Mouse (Mus musculus) R1 (cell line): ENCODE measurements around the gene Lrrc29.

Experiments used
- DNase-seq: peaks from one replicate; pipeline ENCODE4 v3.0.0-alpha.2; 2018; ENCODE audit warnings: low read depth, low spot score

Lrrc29 gene

DNA sequence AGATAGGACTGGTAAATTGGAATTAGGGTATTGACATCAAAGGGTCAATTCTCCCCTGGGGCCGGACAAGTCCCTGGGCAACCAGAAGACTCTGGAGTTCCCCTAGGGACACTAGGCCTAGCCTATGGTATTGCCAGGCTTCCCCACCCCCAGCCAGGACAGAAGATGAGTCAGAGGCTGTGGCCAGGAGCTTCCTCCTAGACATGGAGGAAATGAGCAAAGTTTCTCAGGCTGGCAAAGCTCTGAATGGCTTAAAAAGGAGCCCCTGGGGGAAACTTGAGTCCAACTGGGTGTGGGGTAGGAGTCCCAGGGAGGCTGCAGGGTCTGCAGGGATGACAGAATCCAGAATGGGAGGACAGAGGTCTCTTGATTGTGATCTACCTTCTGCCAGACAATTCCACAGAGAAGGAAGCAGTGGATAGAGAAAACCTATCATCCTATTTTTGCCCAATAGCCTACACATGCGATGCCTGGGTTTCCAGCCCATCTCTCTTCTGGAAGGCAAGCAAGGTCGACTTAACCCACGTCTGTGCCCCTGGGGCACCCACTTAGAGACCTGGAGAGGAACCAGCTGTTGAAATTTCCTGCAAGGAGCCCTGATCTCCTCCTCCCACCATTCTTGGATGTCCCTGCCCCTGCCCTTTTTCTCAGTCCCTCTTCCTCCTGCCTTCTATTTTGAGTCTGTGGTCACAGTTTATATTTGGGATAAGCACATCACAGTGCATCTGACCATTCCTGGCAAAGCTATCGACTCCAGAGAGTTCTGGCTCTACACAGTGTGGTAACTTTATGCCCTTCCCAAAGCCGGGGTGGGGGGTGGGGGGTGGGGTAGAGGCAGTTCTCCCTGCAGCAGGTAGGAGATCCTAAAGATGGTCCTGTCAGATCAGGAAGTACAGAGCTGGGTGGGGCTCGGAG is 19.2 kb upstream of the Lrrc29 start:
- DNase-seq: no peak

DNA sequence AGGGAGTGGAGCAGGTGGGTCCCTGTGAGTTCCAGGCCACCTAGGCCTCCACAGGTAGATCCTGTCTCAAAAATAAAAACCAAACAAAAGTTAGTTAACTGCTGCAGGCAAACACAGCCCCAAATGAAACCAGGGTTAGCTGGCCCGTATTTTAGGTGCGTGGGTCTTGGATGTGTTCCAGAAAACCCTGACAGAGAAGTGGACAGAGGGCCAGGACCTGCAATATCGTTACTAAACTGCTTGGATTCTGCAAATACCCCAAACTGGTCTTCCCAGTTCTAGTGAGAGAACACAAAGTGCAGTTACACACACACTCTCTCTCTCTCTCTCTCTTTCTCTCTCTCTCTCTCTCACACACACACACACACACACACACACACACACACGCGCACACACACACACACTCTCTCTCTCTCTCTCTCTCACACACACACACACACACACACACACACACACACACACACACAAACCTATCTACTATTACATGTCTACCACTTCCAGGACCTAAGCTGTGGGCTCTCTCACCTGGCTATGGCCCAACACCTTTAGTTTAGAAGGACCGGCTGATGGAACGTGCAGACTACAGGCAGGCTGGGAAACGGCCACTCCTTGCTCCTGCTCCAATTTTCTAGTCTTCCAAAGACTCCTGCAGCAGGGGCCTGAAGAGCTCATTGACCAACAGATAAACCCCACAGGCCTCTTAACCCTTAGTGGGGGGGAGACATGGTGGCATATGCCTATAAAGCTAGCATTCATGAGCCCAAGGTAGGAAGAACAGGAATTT is 17.9 kb upstream of the Lrrc29 start:
- DNase-seq: no peak

- no peak for DNase-seq
These were observed 16.7 kb upstream of the Lrrc29 start for GRCm38 (mm10) chr8:105342768-105343167.

GRCm38 (mm10) chr8:105341399-105341798 is 15.3 kb upstream of the Lrrc29 start:
- DNase-seq: no peak

DNA sequence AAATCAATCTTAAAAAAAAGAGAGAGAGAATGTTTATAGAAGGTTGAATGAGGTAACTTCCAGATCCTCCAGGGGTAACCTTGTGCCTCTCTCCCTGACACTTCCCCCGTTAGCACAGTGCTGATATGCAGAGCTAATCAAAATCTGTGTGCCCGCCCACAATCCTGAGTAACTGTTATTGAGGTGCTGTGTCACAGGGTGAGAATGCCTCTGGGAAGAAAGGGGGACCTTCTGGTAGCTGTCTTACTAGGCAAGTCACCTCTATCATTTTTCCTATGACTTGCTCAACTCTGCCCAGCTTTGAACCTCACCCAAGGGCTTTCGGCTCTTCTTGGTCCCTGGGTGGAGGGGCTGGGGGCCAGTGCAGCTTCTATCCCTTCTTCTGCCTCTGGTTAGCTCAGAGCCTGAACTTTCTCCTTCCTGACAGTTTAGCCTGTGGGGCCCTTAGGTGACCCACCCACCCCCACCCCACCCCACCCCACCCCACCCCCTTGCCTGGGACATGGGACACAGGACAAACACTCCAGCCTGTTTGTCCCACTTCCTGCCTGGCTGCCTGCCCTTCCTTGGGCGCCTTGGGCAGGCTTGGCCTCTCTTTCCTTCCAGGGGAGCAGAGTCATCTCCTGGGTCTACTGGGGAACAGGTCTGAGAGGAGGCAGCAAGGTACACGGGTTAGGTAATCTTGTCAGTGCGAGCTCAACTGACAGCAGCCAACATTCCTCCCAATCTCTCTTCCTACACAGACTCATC is 14.0 kb upstream of the Lrrc29 start:
- no peak for DNase-seq

DNA sequence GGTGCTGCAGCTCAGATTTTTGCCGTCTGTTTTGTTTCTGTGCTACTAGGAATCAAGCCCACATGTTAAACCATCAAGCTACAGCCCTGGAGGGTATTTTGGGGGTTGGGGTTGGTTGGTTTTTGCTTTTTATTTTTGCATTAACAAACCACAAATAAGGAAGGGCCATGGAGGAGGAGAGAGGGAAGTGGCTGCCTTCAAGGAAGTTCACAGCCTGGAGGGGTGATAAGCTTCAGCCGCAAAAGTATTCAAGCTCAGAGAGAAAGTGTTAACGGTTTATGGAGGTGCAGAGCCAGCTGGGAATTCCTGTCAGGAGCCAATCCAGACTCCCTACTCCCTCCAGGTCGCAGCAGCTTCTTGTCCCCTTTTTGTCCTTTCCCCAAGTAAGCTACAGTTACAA is 12.9 kb upstream of the Lrrc29 start:
- no peak for DNase-seq

DNA sequence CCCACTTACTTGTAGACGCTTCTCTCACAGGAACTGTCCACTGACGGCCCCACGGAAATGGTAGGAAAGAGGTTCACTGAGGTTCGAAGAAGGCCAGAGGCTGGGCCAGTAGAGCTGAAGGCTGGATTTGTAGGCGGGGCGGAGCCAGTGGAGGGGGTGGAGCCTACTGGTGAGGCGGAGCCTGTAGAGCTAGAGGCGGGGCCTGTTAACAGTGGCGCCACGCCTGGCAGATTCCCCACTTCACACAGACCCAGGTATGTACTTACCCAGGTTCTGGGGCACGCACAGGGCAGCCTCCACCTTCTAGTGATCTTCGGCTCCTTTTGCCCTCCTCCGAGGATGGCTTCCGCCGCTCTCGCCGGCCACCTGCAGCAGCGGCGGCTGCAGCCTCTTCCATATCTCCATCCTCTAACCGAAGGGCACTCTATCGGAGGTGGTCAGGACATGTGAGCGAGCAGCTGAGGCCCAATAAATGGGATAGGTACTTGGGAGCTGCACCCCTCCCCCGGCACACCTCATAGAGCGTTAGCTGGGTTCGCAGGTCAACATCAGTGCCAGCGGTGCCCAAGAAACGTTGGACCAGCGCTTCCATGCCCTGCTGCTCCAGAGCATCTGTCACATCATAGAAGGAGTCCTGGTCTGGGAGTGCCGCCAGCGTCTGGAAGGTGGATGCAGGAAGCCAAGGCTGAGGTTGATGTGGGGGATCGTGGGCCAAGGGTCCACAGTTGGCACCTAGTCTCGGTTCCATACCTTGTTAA is 10.5 kb upstream of the Lrrc29 start:
- DNase-seq: peak; percentile 84

GRCm38 (mm10) chr8:105332523-105332922 is 6.4 kb upstream of the Lrrc29 start:
- no peak for DNase-seq

- no peak for DNase-seq
These were observed 5.9 kb upstream of the Lrrc29 start for GRCm38 (mm10) chr8:105331931-105332330.

DNA sequence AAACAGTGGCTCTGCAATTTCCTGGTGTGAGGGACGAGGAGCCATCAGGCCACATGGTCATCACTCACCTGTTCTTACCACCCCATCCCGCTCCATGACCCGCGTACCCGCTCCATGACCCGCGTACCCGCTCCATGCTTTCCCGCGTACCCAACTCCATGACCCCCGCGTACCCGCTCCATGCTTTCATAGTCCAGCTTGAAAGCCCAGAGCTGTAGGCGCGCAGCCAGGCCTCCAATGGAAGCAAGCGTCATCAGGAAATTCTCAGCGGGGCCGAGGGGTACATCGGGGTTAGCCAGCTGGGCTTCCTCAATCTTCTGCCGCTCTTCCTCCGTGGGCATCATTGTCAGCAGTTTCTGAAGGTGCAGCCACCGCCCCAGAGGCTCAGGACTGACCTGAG is 5.4 kb upstream of the Lrrc29 start:
- no peak for DNase-seq

- no peak for DNase-seq
These were observed 4.2 kb upstream of the Lrrc29 start for GRCm38 (mm10) chr8:105330325-105330724.

DNA sequence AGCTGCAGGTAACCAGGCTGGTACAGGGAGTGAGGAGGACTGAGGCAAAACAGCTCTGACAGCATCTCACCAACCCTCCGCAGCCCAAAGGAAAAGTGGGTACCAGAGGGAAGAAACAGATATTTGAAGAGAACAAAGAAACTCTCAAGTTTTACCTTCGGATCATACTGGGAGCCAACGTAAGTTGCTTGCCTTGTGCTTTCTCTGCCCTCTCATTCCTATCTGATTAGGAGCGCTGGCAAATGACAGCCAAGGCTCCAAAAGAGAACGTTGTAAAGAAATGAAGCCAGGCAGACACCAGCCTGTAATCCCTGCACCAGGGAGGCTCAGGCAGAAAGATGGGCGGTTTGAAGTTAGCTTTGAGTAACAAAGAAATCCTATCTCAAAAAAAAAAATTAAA is 890 bp upstream of the Lrrc29 start:
- no peak for DNase-seq

GRCm38 (mm10) chr8:105325641-105326093 is 411 bp downstream of the Lrrc29 start:
- DNase-seq: no peak

DNA sequence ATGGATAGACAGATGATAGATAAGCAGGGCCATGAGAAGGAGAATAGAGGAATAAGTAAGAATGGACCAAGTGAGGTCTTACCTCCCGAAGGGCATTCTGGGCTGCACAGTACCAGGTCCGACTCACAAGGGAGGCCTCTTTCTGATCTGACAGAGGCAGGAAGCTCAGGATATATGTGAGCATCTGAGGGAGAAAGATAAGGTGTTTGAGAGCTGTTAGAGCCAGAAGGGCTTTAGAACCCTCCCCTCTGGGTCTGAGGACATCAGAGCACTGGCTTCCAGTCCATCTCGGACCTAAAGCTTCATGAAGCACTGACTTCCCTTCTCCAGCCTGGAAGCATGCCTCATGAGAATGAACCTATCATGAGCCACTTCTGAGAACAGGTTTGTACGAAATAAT is 2.9 kb downstream of the Lrrc29 start:
- DNase-seq: no peak

DNA sequence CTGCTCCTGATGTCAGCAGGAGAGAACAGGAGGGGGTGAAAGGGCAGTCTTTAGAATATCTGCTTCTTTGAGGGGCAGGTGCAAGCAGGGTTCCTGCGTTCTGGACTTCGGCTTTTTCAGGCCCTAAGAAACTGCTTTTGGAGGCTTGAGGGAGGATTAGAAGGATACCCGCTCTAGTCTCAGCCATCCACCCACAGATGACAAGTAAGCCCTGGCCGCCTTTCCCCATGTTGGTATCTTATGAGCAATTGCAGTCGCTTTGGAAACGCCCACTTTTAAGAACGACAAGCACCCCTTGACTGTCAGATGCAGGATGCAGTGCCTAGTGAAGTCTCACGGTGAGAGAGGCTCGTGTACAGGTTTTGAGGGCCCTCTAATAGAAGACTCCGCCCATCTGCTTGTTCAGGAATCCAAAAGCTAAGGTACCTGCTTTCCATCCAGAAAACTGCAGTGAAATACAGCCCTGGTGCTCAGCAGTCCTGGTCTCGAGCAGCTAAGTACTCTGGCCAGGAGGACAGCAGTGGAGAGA is 7.4 kb downstream of the Lrrc29 start:
- no peak for DNase-seq

GRCm38 (mm10) chr8:105317941-105318340 is 8.1 kb downstream of the Lrrc29 start:
- DNase-seq: no peak

- DNase-seq: no peak
These were observed 10.9 kb downstream of the Lrrc29 start for GRCm38 (mm10) chr8:105315073-105315769.

DNA sequence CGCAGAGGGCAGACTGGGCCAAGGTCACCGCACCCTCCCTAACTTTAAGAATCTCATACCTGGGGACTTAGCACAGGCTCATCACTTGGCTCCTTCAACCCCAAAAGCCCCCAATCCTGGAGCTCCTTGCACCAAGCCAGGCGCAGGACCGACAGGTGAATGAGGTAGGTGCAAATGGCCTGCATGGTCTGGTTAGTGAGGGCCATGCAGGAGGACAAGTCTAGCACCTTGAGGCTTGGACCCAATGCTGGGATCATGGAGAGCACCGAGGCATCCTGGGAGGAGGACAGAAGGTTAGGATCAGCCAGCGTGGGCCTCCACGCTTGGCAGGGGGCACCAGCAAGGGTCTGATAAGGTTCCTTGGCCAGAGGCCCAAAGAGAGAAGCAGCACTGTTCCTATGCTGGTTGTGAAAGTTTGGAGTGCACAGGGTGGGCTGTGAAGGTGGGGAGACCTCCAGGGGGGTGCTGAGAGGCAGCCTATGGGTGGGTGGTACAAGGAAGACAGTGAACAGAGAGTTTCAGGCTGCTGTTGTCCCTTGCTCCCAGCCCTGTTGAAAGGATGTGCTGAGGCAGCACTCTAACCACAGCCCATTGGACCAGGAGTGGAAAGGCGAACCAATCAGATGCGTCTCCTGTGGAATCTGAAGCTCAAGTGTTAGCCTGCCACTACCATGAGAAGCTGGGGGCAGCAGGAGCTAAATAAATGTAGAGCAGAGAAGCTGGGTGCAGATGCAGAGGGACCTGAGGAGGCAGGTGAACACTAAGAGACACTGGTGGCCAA is 12.3 kb downstream of the Lrrc29 start:
- no peak for DNase-seq

DNA sequence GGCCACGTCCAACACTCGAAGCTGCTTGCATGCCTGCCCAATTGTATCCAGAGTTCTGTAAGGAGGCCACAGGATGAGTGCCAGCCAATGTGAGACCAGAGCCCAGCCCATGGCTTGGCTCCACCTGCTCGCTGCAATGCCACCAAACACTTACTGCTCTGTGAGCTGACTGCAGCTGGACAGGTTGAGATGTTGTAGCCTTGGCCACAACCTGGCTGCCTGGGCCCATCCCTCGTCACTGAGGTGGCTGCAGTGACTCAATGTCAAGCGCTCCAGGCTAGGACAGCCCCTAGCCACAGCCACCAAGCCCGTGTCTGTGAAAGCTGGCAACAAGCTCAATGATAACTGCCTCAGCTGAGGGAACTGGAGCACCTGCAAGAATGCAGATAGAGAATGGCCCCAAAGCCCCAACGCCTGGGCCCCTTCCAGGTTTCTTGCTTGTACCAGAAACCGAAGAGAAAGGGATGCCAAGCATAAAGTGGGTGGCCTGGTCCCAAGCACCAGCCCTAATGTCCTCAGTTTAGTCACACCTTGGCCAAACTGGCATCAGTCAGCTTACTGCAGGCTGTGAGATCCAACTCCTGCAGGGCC is 13.1 kb downstream of the Lrrc29 start:
- DNase-seq: no peak
